Mouse (Mus musculus) skeletal muscle tissue, adult 2 months (tissue): ENCODE results near the gene Dnajb12.

Source experiments
- DNase-seq: peaks from one replicate; pipeline ENCODE4 v3.0.0-alpha.2; 2012; ENCODE audit warnings: low read depth, low spot score

The Dnajb12 gene

DNA sequence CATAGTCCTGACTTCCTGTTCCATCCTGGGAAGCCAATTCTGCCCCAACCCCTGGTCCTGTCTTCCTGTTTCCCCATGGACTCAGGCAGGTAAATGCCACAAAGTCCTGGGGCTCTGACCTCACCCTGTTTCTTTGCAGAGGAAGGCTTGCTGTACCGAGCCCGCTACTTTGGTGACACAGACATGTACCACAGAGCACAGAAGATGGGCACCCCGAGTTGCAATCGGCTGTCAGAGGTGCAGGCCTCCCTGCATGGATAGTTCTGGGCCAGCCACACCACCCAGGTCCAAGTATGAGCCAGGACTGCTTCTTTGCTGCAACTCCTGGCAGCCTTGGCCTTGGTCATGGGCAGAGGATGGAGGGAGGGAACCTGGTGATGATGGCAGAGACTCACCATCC, 16.9 kb downstream of the Dnajb12 start:
- DNase-seq = no peak

- DNase-seq = no peak
Measured at GRCm38 (mm10) chr10:59896911-59897331, 17.6 kb downstream of the Dnajb12 start.

DNA sequence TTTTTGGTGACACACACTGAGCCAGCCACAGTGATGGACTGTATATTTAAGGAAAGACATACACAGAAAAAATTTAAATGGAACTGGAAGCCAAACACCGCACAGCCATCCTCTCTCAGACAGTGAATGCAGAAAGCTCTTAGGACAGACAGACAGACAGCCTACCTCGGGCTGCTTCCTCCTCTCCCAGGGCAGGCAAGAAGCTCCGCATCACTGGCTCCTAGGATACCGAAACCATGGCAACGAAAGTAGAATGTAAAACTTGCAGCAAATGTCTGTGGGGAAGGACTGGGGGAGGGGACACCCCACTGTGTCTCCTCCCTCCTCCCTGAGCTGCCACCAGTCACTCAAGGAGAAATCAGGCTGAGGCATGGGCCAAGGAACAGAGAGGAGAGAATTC, 18.2 kb downstream of the Dnajb12 start:
- DNase-seq = no peak

DNA sequence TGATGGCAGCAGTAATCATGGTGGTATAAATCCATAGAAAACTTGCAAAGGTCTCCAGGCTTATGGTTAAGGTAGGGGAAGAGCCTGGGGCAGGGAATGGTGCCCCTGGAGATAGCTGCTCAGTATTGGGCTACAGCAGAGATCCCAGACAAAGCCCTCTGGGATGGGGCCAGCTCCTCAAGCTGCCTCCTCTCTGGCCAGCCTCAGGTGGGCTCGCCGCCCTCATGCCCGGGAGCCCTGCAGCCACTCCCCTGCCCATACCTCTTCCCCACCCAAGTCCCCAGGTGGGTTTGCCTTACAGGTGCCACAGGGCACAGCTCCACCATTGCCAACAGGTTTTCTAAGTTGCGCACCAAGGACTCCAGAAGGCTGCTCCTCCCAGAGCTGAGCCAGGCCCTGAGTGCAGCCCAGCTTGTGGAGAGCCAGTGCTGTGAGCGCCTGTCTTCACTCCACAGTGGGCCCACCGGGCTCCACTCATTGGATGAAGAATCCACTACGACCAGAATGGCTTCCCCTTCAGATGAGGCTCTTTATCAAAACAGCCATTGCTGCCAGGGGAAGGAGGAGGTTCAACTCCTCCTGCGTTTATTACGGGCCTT, 18.9 kb downstream of the Dnajb12 start:
- no peak for DNase-seq

DNA sequence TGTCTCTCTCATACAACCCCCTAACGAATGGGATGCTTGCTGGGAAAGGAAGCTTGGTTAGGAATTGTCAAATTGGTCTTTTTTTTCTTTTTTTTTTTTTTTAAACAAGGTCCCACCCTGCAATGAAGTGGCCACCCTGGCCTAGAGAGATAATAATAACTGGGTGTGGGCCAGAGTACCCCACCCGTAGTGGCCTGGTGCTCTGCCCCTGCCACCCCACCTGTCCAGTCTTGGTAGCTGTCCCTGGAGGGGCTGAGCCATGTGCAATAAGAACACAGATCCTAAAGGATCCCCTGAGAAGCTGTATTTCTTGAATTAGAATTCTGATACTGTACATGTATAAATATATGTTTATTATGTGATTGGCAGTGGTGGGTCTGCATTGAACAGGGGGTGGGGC, 19.6 kb downstream of the Dnajb12 start:
- no peak for DNase-seq

GRCm38 (mm10) chr10:59899341-59900173, 20.2 kb downstream of the Dnajb12 start:
- DNase-seq = peak; percentile 84

DNA sequence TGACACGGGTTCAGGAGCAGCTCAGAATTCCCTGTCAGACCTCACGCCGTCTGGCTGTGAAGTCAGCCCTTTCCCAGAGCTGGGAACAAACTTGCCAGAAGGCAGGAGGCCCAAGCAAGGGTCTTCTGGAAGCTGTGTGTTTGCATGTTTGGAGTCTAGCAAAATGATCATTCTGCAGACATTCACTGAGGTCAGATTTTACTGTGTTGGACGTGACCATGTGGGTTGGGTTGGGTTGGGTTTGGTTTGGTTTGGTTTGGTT, 20.7 kb downstream of the Dnajb12 start:
- no peak for DNase-seq

DNA sequence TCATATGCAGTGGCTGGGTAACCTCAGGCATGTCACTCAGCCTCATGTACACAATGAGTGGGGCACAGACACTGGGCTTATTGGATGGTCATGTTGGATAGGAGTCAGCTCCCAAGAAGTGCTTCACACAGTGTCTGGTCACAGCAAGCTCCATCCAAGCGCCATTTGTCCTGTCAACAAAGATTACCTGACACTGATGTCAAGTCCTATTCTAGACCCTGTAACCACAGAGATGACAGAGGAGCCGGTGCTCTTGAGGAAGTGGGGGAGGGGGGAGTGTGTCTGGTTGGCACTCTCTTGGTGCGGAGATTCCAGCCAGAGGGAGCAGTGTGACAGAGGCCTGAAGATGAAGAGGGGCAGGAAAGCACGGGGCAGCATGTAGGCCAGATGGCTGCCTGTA, 21.6 kb downstream of the Dnajb12 start:
- DNase-seq = no peak

DNA sequence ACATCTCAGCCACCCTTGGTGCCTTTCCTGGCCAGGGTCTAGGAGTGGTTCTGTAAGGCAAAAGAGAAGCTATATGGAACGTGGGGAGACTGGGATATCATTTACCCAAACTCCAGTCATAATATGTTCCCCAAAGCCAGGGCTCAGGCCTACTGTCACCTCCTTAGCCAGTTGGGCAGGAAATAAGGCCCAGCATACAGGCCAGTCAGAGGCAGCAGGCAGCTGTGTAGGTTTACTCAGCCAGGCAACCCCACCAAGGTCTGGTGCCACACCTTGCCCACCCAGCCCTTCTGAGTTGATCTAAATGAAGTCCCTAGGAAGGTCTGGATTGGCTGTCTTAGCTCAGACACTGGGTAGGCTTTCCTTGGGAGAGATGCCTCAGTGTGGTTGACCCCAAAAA, 22.1 kb downstream of the Dnajb12 start:
- DNase-seq = no peak

GRCm38 (mm10) chr10:59901986-59902605, 22.7 kb downstream of the Dnajb12 start:
- DNase-seq = no peak

DNA sequence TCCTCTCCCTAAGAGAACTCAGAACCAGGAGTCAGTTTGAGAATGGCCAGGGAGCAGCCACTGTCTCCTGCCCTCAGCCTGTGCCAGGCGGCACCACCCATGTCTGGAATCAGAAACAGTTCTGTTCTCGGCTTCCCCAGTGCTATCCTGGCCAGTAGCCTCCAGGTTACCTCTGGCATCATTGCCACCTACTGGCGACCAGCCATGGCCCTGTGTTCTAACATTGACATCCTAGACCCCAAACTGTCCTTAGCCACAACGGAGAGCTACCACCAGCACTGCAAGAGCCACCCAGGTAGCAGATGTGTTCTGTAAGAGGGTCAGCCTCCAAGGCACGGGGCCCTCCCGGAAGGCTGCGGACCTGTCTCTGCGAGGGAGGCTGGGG, 23.2 kb downstream of the Dnajb12 start:
- no peak for DNase-seq

DNA sequence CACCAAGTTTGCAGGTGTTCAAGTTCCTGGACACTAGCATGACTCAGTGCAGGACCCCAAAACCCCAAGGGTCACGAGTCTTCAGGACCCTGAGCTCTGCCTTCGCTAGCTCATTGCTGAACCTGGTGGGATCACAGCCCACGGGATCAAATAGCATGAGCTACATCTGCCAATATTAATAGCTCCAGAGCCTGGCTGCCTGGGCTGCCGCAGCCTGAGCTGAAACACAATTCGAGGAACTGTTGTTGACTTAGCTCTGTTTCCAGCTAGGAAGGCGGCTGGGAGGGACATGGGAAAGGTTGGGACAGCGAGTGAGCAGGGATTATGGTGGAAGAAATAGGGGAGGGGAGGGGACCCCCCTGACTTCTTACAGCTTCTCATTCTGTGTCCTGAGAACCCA, 23.8 kb downstream of the Dnajb12 start:
- no peak for DNase-seq

GRCm38 (mm10) chr10:59907080-59907609, 27.8 kb downstream of the Dnajb12 start:
- no peak for DNase-seq

DNA sequence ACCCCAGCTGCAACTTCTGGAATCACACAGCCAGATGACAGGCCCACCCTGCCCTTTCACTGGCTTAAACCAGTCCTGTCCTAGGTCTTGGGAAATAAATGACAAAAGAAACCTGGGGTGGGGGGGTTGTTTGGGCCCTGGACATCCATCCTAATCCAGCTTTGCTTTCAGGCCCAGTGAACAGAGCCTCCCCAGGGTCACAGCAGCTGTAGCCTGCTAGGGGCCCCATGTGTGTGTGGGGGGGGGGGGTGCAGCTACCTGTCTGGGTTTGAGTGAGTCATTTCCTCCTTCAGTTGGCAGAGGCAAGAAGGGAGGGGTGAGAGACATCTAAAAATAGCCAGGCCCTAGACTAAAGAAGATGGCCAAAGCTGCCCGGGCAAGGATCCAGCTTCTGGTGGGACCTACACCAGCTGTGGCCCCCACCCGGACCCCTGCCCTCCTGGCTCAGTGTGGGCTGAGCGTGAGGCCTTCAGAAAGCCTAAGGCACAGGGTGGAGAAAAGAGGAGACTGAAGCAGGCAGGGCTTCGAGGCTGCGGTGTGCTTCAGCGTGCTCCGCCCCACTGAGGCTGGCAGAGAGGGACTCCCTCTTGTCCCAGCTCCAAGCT, 28.4 kb downstream of the Dnajb12 start:
- DNase-seq = no peak

GRCm38 (mm10) chr10:59908776-59909315, 29.5 kb downstream of the Dnajb12 start:
- DNase-seq = no peak

DNA sequence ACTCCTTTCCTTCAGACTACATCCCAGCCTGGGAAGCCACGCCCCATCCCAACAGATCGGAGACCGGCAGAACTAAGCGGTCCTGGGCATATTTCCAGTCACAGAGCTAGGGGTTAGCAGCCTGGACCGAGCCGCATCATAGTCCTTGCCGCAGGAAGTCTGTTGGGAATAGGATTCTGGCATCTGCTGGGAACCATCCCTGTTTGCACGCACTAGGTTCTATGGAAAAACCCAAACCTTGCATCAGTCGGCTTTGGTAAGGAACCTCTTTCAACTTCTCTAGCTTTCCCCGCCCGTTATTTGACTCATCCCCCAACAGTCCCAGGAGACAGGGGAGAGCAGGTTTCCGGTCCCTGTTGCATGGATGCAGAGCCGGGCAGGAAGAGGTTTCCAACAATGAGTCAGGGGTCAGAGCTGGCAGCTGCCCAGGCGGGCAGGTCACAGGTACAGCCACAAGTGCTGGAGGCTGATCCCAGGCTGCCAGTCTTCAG, 30.0 kb downstream of the Dnajb12 start:
- DNase-seq = peak; percentile 62

DNA sequence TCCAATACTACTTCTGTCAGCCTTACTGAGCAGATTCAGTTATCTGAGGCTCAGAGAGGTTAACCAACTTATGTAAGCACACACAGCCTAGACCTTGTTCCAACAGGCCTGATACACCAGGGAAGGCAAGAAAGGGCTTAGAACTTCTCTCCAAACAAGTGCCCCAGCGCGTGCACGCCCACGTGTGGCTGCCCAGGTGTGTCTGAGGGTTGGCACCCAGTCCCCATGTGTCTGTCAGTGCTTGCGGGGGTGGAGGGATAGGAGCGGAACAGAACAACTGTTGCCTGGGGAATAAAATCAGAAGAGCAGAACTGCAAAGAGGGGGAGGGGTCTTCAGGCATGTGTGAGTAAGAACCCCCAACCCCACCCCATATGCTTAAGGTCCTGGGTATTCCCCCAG, 31.7 kb downstream of the Dnajb12 start:
- no peak for DNase-seq

DNA sequence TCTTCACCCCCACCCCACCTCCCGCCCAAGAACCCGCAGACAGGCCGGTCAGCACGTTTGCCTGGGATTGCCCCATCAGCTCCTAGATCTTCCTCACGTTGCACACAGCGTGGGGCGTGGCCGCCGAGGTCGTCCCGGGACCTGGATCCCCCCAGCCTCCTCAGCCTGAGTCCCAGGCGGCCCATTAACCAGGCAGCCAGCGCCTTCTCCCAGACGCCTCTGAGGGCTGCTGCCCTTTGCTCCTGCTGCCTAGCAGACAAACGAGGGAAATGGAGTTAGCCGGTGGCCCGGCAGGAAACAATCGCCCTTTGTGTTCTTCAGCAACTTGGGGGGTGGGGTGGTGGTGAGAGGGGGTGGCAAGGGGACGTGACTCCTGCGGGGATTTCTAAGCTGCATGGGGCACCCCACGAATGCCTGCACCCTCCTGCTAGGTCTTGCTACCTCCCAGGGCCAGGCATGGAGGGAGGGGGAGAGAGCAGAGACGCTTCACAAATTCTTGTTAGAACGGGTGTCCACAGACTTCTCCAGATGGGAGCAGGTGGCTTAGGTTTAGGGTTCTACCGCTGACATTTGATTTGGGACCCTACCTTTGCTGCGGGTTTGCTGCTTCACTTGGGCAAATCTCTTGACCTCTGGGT, 32.3 kb downstream of the Dnajb12 start:
- DNase-seq = no peak

DNA sequence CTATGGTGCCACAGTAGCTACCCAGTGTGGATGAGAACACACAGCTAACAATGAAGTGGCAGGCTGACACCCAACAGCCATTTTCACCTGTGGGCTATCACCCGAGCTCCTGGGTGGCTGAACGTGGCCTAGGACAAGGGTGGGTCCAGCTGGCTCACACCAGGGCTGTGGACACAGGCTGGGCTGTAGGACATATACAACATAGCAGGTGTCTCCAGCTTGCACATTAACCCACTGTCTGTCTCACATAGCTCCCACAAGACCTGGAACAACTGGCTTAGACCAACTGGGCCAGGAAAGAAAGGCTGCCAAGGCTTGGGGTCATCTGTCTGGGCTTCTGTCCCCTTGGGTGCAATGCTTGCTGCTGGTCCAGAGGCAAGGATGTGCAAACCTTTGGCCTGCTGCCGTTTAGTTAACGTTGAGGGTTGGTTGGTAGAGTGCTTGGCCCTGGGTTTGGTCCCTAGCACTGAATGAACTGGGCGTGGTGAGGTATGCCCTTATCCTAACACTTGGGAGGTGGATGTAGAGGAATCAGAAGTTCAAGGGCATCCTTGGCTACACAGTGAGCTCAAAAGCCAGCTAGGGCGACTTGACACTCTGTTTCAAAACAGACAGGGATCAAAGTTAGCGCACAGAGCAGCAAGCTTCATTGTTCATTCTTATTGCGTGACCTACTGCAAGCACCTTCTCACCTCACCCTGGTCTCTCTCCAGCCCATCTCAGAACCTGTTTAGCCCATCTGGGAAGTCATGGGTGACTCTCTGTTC, 36.0 kb downstream of the Dnajb12 start:
- no peak for DNase-seq

- DNase-seq = peak; percentile 89
Measured at GRCm38 (mm10) chr10:59916159-59916558, 36.8 kb downstream of the Dnajb12 start.

DNA sequence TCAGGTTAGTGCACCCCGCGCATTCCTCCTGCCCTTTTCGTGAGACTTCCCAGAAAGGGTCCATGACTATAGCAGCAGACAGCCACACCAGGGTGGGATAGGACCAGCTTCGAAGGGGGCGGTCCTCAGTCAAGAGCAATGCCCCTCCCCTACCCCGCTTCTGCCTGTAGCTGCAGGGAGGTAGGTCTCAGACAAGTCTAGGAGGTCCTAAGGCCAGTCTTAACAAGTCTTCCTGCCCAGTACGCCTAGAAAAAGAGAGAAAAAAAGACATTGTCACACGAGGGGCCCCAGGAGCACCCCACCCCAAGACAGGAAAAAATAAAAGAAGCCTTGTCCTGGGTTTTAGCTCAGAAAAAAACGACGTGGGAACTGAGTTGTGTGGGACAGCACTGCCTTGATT, 37.3 kb downstream of the Dnajb12 start:
- no peak for DNase-seq
